Mouse (Mus musculus): ENCODE data around the gene Carnmt1. TPM values are rescaled to one million over a fixed set of nuclear protein-coding genes. Genes with fewer than 3 reads are reported as not detected.

Carnmt1 gene
- polyA plus RNA-seq, 1 experiment from 2014 or later: 21.8 TPM

- 31% methylated on average over 3 of the region's 3 CpGs for WGBS (ENCODE audit: missing documents)
- peak overlapping the region; percentile 96 for H3K27ac ChIP-seq
- no peaks in the 10 kb centered on the region for H3K79me2 ChIP-seq (ENCODE audit: inconsistent target)
- H3K4me3 ChIP-seq (ENCODE audit: inconsistent target): no peak overlapping the region
- H3K36me3 ChIP-seq (ENCODE audit: inconsistent target): peaks cover 3% of the 10 kb centered on the region; the same call in 1 of the 2 replicates
These were observed 24.2 kb upstream of the Carnmt1 start for GRCm38 (mm10) chr19:18646397-18646796.

- no peak overlapping the region for H3K4me3 ChIP-seq (ENCODE audit: inconsistent target)
- H3K36me3 ChIP-seq (ENCODE audit: inconsistent target): peaks cover 5% of the 10 kb centered on the region; the same call in 1 of the 2 replicates
- peak overlapping the region; percentile 96 for H3K27ac ChIP-seq
- H3K79me2 ChIP-seq (ENCODE audit: inconsistent target): no peaks in the 10 kb centered on the region
- 52% methylated on average over 5 of the region's 5 CpGs for WGBS (ENCODE audit: missing documents)
These were observed 23.6 kb upstream of the Carnmt1 start for GRCm38 (mm10) chr19:18646853-18647420.

- 97% methylated on average over 9 of the region's 9 CpGs for WGBS (ENCODE audit: missing documents)
These were observed 22.6 kb upstream of the Carnmt1 start for GRCm38 (mm10) chr19:18647775-18648557.

DNA sequence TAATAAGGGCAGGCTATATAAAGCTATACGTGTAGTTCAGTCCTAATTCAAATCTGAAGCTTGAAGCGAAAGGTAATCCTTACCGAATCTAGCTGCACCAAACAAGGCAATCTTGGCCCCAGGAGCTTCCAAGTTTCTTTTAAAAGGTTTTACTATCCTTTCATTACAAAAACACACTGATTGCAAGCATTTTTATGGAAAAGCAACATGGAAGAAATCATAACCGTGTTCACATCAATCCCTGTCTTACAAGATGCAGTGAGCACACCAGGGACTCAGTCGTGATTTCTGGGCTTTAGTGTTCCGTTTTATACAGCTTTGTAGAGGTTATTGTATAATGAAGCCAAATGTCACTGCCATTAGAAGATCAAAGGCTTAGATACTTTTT lies 22.0 kb upstream of the Carnmt1 start:
- Histone ChIP-seq H3K36me3 (ENCODE audit: inconsistent target) (peaks cover 5% of the 10 kb centered on the region; the same call in 1 of the 2 replicates), H3K4me3 (ENCODE audit: inconsistent target) (no peak overlapping the region), H3K79me2 (ENCODE audit: inconsistent target) (no peaks in the 10 kb centered on the region), H3K27ac (no peak overlapping the region)
- WGBS (ENCODE audit: missing documents): 96% methylated on average over 6 of the region's 6 CpGs

More at GRCm38 (mm10) chr19:18647775-18648557, 22.6 kb upstream of the Carnmt1 start:
- Histone ChIP-seq H3K27ac (peak overlapping the region; percentile 96), H3K79me2 (ENCODE audit: inconsistent target) (no peaks in the 10 kb centered on the region), H3K36me3 (ENCODE audit: inconsistent target) (peaks cover 5% of the 10 kb centered on the region; the same call in 1 of the 2 replicates), H3K4me3 (ENCODE audit: inconsistent target) (no peak overlapping the region)

DNA sequence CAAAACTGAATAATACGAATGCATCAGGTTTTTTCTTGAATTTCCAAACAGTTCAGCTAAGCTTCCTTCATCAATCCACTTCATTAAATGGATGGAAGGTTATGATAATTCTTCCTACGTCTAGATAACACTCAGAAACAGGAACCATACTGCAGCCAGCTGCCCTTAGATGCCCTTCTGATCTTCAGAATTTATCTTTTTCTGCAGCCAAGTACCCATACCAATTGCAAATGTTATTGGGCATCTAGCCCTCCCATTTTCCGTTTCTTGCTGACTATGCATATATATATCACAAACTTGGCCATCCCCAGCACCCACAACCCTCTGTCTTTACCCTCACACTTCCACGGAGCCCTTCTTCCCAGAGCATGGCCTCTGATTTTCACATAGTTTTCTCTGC lies 20.6 kb upstream of the Carnmt1 start:
- Histone ChIP-seq H3K36me3 (ENCODE audit: inconsistent target) (peaks cover 5% of the 10 kb centered on the region; the same call in 1 of the 2 replicates), H3K79me2 (ENCODE audit: inconsistent target) (no peaks in the 10 kb centered on the region), H3K27ac (no peak overlapping the region), H3K4me3 (ENCODE audit: inconsistent target) (no peak overlapping the region)
- 84% methylated on average over 4 of the region's 4 CpGs for WGBS (ENCODE audit: missing documents)

DNA sequence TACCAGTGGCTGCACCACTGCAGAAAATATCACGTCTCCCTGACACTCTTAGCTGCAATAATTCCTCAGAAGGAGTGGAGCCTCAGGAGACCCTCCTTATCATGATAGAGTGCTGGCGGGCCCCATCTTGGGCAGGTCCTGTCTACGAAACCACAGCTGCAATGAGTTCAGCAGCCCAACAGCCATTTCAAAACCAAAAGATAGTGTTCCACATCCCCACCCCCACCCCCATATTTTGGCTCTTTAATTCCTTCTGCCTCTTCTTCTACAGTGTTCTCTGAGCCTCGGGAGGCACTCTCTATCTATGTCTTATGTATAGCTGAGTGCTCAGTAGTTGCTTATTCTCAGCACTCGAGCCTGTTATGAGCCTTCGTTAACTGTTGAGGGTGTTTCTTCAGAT lies 20.1 kb upstream of the Carnmt1 start:
- 87% methylated on average over 6 of the region's 6 CpGs for WGBS (ENCODE audit: missing documents)
- no peak overlapping the region for H3K27ac ChIP-seq
- no peaks in the 10 kb centered on the region for H3K79me2 ChIP-seq (ENCODE audit: inconsistent target)
- H3K4me3 ChIP-seq (ENCODE audit: inconsistent target): no peak overlapping the region
- peaks cover 5% of the 10 kb centered on the region; the same call in 1 of the 2 replicates for H3K36me3 ChIP-seq (ENCODE audit: inconsistent target)

GRCm38 (mm10) chr19:18652592-18652991 lies 18.0 kb upstream of the Carnmt1 start:
- H3K36me3 ChIP-seq (ENCODE audit: inconsistent target): peaks cover 5% of the 10 kb centered on the region; the same call in 1 of the 2 replicates
- no peak overlapping the region for H3K4me3 ChIP-seq (ENCODE audit: inconsistent target)
- WGBS (ENCODE audit: missing documents): 73% methylated on average over 4 of the region's 4 CpGs
- H3K27ac ChIP-seq: no peak overlapping the region
- H3K79me2 ChIP-seq (ENCODE audit: inconsistent target): no peaks in the 10 kb centered on the region

GRCm38 (mm10) chr19:18653058-18653457 lies 17.5 kb upstream of the Carnmt1 start:
- no peaks in the 10 kb centered on the region for H3K79me2 ChIP-seq (ENCODE audit: inconsistent target)
- WGBS (ENCODE audit: missing documents): 95% methylated on average over 4 of the region's 6 CpGs
- no peak overlapping the region for H3K27ac ChIP-seq
- peaks cover 5% of the 10 kb centered on the region; the same call in 1 of the 2 replicates for H3K36me3 ChIP-seq (ENCODE audit: inconsistent target)
- no peak overlapping the region for H3K4me3 ChIP-seq (ENCODE audit: inconsistent target)

- Histone ChIP-seq H3K79me2 (ENCODE audit: inconsistent target) (no peaks in the 10 kb centered on the region), H3K27ac (no peak overlapping the region), H3K36me3 (ENCODE audit: inconsistent target) (peaks cover 5% of the 10 kb centered on the region; the same call in 1 of the 2 replicates), H3K4me3 (ENCODE audit: inconsistent target) (no peak overlapping the region)
- WGBS (ENCODE audit: missing documents): 98% methylated on average over 8 of the region's 8 CpGs
These were observed 16.2 kb upstream of the Carnmt1 start for GRCm38 (mm10) chr19:18654330-18654729.

- Histone ChIP-seq H3K27ac (no peak overlapping the region), H3K36me3 (ENCODE audit: inconsistent target) (peaks cover 5% of the 10 kb centered on the region; the same call in 1 of the 2 replicates), H3K79me2 (ENCODE audit: inconsistent target) (no peaks in the 10 kb centered on the region), H3K4me3 (ENCODE audit: inconsistent target) (no peak overlapping the region)
- 70% methylated on average over 5 of the region's 5 CpGs for WGBS (ENCODE audit: missing documents)
These were observed 15.6 kb upstream of the Carnmt1 start for GRCm38 (mm10) chr19:18654984-18655383.

GRCm38 (mm10) chr19:18655999-18656398 lies 14.6 kb upstream of the Carnmt1 start:
- no peak overlapping the region for H3K4me3 ChIP-seq (ENCODE audit: inconsistent target)
- H3K79me2 ChIP-seq (ENCODE audit: inconsistent target): no peaks in the 10 kb centered on the region
- peaks cover 5% of the 10 kb centered on the region; the same call in 1 of the 2 replicates for H3K36me3 ChIP-seq (ENCODE audit: inconsistent target)
- no peak overlapping the region for H3K27ac ChIP-seq
- 95% methylated on average over 7 of the region's 7 CpGs for WGBS (ENCODE audit: missing documents)

DNA sequence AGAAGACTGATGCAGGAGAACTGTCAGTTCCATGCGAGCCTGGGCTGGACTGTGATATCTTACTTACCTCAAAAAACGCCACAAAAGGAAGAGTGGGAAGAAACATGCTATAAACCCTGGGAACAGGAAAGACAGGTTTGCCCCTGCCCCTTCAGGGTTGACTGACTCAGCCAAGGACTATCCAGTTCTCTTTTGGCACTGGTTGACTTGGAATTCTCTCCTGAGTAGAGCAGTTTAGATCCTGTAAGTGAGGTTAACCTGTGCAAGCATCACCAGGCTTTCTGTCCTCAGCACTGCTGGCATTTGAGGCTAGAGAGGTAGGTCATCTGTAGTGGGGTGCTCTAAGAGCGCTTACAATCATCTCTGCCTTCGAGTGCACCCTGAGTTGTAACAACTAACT lies 12.1 kb upstream of the Carnmt1 start:
- 93% methylated on average over 4 of the region's 4 CpGs for WGBS (ENCODE audit: missing documents)
- H3K36me3 ChIP-seq (ENCODE audit: inconsistent target): no peaks in the 10 kb centered on the region
- H3K79me2 ChIP-seq (ENCODE audit: inconsistent target): no peaks in the 10 kb centered on the region
- no peak overlapping the region for H3K4me3 ChIP-seq (ENCODE audit: inconsistent target)
- H3K27ac ChIP-seq: no peak overlapping the region

DNA sequence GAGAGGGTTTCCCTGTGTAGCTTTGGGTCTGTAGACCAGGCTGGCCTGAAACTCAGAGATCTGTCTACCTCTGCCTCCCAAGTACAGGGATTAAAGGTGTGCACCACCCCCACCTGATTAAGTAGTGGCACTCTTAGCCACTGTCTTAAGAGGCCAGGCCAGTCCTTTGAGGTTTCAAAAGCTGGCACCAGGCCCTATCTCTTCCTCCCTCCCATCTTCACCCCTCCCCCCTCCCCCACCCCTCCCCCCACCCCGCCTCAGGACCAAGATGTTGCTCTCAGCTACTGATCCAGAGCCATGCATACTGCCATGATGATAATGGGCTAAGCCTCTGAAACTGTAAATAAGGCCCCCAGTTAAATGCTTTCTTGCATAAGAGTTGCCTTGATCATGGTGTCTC lies 11.2 kb upstream of the Carnmt1 start:
- Histone ChIP-seq H3K36me3 (ENCODE audit: inconsistent target) (no peaks in the 10 kb centered on the region), H3K4me3 (ENCODE audit: inconsistent target) (no peak overlapping the region), H3K79me2 (ENCODE audit: inconsistent target) (no peaks in the 10 kb centered on the region), H3K27ac (no peak overlapping the region)
- no CpG with 5 or more reads among the region's 1 CpGs for WGBS (ENCODE audit: missing documents)

GRCm38 (mm10) chr19:18660466-18660865 lies 10.1 kb upstream of the Carnmt1 start:
- H3K4me3 ChIP-seq (ENCODE audit: inconsistent target): no peak overlapping the region
- no peaks in the 10 kb centered on the region for H3K36me3 ChIP-seq (ENCODE audit: inconsistent target)
- WGBS (ENCODE audit: missing documents): 84% methylated on average over 3 of the region's 3 CpGs
- H3K79me2 ChIP-seq (ENCODE audit: inconsistent target): no peaks in the 10 kb centered on the region
- H3K27ac ChIP-seq: no peak overlapping the region

DNA sequence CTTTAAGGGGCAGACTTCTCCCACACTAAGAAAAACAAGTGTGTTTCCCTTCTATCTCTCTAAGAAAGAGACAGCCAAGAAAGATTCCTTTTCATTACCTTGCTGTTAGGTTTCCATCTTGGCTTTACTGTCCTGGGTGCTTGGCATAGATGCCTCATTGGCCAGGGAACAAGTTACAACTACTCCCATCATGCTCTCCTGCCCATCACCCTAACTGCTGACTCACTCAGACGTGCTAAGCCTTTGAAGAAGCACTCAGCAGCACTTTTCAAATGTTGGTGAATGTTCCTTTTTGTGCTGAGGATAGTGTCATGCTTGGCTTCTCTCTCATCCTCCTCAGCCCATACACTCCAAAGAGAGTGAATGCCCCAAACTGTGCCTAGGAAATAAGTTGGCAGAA lies 8.9 kb upstream of the Carnmt1 start:
- 40% methylated on average over 1 of the region's 1 CpGs for WGBS (ENCODE audit: missing documents)
- H3K4me3 ChIP-seq (ENCODE audit: inconsistent target): no peak overlapping the region
- no peaks in the 10 kb centered on the region for H3K79me2 ChIP-seq (ENCODE audit: inconsistent target)
- H3K27ac ChIP-seq: no peak overlapping the region
- H3K36me3 ChIP-seq (ENCODE audit: inconsistent target): no peaks in the 10 kb centered on the region
